Mouse (Mus musculus): ENCODE results near the gene Gucy2c.

GRCm38 (mm10) chr6:136690527-136690926 lies 91.0 kb downstream of the Gucy2c start:
- TF ChIP-seq CTCF (IDR thresholded peaks at IDR 0.05; ENCODE audit: control insufficient read depth, insufficient read depth, low read length) (no peak), POLR2A (IDR thresholded peaks at IDR 0.05; ENCODE audit: borderline replicate concordance, control insufficient read depth, low read depth, low read length) (no peak)
